Mouse (Mus musculus): ENCODE measurements around the gene Arsb. TPM values are rescaled to one million over a fixed set of nuclear protein-coding genes. Genes with fewer than 3 reads are reported as not detected.
"Not testable (repeated sequence)": the region's sequence is repeated elsewhere in the genome, so short reads cannot be mapped to it uniquely, and the experiment has no call there.

The Arsb gene
- polyA plus RNA-seq, 1 experiment: 86.9 TPM

DNA sequence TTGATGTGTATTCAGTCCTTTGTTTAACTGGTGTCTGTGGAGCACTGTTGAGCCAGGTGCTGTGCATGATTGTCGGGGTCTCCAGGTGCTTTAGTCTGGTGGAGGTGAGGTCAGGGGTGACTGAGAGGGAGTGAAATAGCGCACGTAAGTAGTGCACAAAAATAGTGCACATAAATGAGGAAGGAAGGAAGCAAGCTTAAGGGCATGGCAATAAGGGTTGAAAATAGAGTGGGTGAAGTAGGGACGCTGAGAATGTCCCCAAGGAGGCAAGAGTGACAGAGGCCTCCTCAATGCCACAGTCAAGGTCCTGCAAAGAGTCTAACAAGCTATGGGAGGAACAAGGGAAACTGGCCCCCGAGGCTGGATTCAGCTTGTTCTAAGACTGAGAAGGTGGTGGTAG lies 11.4 kb downstream of the Arsb start:
- no peak for TF ChIP-seq POLR2A (IDR thresholded peaks at IDR 0.05; ENCODE audit: extremely low read depth, insufficient read depth, low read length)
- TF ChIP-seq CTCF (IDR thresholded peaks at IDR 0.05; ENCODE audit: extremely low read depth, insufficient read depth, low read length): no peak
- no peak overlapping the region for H3K4me3 ChIP-seq (ENCODE audit: insufficient read depth, low read length)
- H3K27ac ChIP-seq (ENCODE audit: insufficient read depth, low read length): no peak overlapping the region
- peaks cover 2% of the 10 kb centered on the region; the same call in 1 of the 2 replicates for H3K4me1 ChIP-seq (ENCODE audit: control insufficient read depth, insufficient read depth, low read length)

DNA sequence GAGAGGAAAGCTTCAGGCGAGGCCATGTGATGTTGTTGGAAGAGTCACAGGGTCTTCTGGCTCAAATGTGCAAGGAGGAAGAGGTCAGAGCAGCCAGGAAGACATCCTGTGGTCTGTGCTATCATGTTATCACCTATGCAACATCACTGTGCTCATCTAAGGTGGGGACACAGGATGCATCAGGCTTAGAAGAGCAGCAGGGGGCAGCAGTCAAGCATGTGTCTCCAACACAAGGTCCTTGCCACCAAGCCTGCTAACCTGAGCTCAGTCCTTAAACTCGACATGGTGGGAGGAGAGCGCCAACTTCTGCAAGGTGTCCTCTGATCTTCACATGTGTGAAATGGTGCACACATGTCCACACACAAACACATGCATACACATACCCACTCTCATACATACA lies 13.9 kb downstream of the Arsb start:
- Histone ChIP-seq H3K4me1 (ENCODE audit: control insufficient read depth, insufficient read depth, low read length) (peaks cover 2% of the 10 kb centered on the region; the same call in 1 of the 2 replicates), H3K27ac (ENCODE audit: insufficient read depth, low read length) (no peak overlapping the region), H3K4me3 (ENCODE audit: insufficient read depth, low read length) (no peak overlapping the region)
- TF ChIP-seq POLR2A (IDR thresholded peaks at IDR 0.05; ENCODE audit: extremely low read depth, insufficient read depth, low read length) (no peak), CTCF (IDR thresholded peaks at IDR 0.05; ENCODE audit: extremely low read depth, insufficient read depth, low read length) (peak; percentile 61)

DNA sequence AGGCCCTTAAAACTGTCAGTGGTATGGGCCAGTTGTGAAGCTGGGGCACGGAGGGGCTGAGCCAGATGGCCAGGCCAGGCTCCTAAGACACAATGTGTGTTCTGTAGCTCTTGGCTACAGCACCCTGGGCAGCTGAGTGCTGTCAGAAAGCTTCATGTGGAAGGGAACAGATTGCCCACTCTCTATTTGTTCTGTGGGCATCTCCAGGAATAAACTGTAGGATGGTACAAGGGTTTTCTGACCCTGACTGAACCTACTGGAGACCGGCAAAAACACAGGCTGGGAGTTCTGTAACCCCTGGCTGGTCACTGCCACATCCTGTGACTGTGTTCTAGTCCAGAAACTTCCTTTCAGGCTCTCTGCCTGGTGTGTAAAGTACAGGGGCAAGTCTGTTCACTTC lies 14.6 kb downstream of the Arsb start:
- Histone ChIP-seq H3K4me3 (ENCODE audit: insufficient read depth, low read length) (no peak overlapping the region), H3K4me1 (ENCODE audit: control insufficient read depth, insufficient read depth, low read length) (peaks cover 2% of the 10 kb centered on the region; the same call in 1 of the 2 replicates), H3K27ac (ENCODE audit: insufficient read depth, low read length) (no peak overlapping the region; the same call in 1 of the 2 replicates)
- TF ChIP-seq CTCF (IDR thresholded peaks at IDR 0.05; ENCODE audit: extremely low read depth, insufficient read depth, low read length): no peak
- no peak for TF ChIP-seq POLR2A (IDR thresholded peaks at IDR 0.05; ENCODE audit: extremely low read depth, insufficient read depth, low read length)

DNA sequence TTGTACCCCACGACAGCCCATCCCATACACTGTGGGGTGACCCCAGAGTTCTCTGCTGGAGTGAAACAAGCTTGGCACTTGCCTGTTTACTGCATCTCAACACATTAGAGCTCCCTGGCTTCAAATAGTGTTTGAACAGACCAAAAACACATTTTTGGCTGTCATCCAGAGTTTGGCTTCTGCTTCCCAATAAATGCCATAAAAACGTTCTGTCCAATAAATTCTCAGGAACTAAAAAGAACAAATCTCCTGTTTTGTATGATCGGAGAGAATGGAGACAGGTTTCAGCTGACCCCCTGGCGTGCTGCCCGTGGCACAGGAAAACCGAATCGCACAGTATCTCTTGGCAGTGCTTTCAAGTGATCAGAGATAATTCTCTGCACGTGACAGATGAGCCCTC lies 16.2 kb downstream of the Arsb start:
- Histone ChIP-seq H3K4me1 (ENCODE audit: control insufficient read depth, insufficient read depth, low read length) (peaks cover 2% of the 10 kb centered on the region; the same call in 1 of the 2 replicates), H3K4me3 (ENCODE audit: insufficient read depth, low read length) (no peak overlapping the region), H3K27ac (ENCODE audit: insufficient read depth, low read length) (no peak overlapping the region)
- TF ChIP-seq CTCF (IDR thresholded peaks at IDR 0.05; ENCODE audit: extremely low read depth, insufficient read depth, low read length): no peak

DNA sequence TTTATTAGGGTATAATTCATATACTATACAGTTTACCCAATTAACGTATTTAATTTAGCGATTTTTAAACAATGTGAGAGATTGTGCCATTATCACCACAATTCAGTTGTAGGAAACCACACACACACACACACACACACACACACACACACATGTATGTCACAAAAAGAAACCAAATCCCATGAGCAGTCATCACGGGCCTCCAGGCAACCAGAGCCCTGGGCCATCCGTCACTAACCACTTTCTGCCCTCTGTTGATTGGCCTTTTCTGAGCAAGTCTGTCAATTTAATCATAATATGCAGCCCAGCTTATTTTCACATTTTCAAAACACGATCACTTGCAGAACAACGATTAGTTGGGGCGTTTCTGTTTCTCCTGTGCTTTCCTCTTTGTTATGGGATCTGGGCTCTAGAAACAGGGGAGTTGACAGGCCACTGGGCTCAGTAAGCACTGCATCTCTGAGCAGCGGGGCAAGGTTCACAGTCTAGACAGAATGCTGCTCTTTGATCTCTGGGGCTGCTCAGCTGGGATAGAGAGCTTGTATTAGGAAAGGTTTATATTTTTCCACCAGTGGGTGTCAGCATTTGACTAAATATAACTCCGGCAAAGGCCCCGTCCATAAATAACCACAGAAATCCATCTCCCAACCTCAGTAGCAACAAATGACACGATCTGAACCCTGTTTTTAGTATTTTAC lies 21.7 kb downstream of the Arsb start:
- H3K27ac ChIP-seq (ENCODE audit: insufficient read depth, low read length): no peak overlapping the region

DNA sequence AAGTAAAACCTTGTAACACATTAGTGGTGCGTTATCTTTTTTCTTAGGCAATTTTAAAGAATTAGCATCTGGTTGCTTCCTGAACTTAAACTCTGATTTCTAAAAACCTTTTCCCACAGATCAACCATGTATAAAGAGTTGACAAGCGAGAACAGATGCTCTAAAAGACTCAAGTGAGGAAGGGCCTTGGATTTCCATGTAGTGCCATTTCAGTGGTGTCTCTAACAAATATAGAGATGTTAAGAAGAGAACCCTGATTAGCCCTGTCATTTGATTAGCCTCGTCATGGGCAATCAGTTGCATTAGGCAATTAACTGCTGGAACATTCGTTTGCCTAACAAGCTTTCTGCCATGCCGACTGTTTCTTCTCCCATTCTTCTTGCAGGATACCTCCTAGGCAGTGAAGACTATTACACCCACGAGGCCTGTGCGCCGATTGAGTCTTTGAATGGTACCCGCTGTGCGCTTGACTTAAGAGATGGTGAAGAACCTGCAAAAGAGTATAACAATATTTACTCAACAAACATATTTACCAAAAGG lies 22.3 kb downstream of the Arsb start:
- TF ChIP-seq POLR2A (IDR thresholded peaks at IDR 0.05; ENCODE audit: extremely low read depth, insufficient read depth, low read length): no peak
- TF ChIP-seq CTCF (IDR thresholded peaks at IDR 0.05; ENCODE audit: extremely low read depth, insufficient read depth, low read length): no peak
- Histone ChIP-seq H3K4me3 (ENCODE audit: insufficient read depth, low read length) (no peak overlapping the region), H3K4me1 (ENCODE audit: control insufficient read depth, insufficient read depth, low read length) (peaks cover 1% of the 10 kb centered on the region; the same call in 1 of the 2 replicates), H3K27ac (ENCODE audit: insufficient read depth, low read length) (no peak overlapping the region)

More for the DNA sequence above, 21.7 kb downstream of the Arsb start:
- Histone ChIP-seq H3K4me3 (ENCODE audit: insufficient read depth, low read length) (no peak overlapping the region), H3K4me1 (ENCODE audit: control insufficient read depth, insufficient read depth, low read length) (peaks cover 1% of the 10 kb centered on the region; the same call in 1 of the 2 replicates)
- TF ChIP-seq POLR2A (IDR thresholded peaks at IDR 0.05; ENCODE audit: extremely low read depth, insufficient read depth, low read length) (no peak), CTCF (IDR thresholded peaks at IDR 0.05; ENCODE audit: extremely low read depth, insufficient read depth, low read length) (peak; percentile 15; the same call in 1 of the 2 replicates)

DNA sequence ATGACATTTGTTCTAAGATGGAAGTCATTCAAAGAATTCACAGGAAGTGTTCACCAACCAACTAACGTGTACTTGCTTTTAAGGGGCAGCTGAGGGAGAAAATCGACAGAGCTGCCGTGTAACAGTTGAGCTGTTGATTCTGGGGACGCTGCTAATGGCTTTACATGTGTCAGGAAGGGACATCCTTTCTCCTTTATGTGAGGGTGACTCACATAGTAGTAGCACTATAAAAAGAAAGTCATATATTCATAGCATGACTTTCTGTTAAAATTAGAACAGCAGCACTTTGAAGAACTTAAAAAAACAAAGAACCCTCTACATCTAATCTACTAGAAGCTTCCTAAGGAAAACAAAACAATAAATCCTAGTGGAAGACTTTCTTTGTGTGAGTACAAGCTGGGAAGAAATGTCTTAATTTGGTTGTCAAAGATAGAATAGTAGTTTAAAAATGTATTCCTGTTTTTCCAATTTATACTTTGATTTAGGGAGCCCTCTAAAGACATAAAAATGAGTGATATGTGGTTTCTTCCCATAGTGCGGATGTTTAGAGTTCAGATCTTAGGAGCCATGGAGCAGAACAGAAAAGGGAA lies 25.7 kb downstream of the Arsb start:
- TF ChIP-seq POLR2A (IDR thresholded peaks at IDR 0.05; ENCODE audit: extremely low read depth, insufficient read depth, low read length) (no peak), CTCF (IDR thresholded peaks at IDR 0.05; ENCODE audit: extremely low read depth, insufficient read depth, low read length) (no peak)
- no peak overlapping the region for H3K27ac ChIP-seq (ENCODE audit: insufficient read depth, low read length)
- H3K4me1 ChIP-seq (ENCODE audit: control insufficient read depth, insufficient read depth, low read length): peaks cover 1% of the 10 kb centered on the region; the same call in 1 of the 2 replicates
- H3K4me3 ChIP-seq (ENCODE audit: insufficient read depth, low read length): no peak overlapping the region

DNA sequence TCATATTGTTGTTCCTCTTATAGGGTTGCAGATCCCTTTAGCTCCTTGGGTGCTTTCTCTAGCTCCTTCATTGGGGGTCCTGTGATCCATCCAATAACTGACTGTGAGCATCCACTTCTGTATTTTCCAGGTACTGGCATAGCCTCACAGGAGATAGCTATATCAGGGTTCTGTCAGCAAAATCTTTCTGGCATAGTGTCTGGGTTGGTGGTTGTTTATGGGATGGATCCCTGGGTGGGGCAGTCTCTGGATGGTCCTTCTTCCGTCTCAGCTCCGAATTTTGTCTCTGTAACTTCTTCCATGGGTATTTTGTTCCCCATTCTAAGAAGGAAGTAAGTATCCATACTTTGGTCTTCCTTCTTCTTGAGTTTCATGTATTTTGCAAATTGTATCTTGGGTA lies 38.9 kb downstream of the Arsb start:
- not testable (repeated sequence) for H3K4me3 ChIP-seq (ENCODE audit: insufficient read depth, low read length); H3K4me1 ChIP-seq (ENCODE audit: control insufficient read depth, insufficient read depth, low read length); H3K27ac ChIP-seq (ENCODE audit: insufficient read depth, low read length)

DNA sequence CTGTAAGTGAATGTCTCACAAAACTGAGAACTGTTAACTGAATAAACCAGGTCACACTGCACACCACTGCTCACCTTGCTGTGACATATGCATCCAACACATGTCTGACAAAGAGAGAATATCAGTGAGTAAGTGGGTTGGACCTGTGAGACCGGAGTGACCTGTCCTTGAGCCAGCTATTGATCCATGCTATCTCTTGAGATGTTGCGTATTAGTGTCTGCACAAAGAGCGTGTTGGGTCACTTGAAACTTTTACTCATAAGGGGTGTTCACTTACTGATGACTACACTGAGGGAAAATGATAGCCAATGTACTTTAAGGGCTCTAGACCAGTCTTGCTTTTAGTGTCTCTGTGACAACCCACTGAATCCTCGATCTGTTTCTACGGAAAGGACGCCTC lies 42.7 kb downstream of the Arsb start:
- TF ChIP-seq CTCF (IDR thresholded peaks at IDR 0.05; ENCODE audit: extremely low read depth, insufficient read depth, low read length) (no peak), POLR2A (IDR thresholded peaks at IDR 0.05; ENCODE audit: extremely low read depth, insufficient read depth, low read length) (no peak)
- Histone ChIP-seq H3K4me3 (ENCODE audit: insufficient read depth, low read length) (no peak overlapping the region), H3K27ac (ENCODE audit: insufficient read depth, low read length) (no peak overlapping the region), H3K4me1 (ENCODE audit: control insufficient read depth, insufficient read depth, low read length) (no peaks in the 10 kb centered on the region)

DNA sequence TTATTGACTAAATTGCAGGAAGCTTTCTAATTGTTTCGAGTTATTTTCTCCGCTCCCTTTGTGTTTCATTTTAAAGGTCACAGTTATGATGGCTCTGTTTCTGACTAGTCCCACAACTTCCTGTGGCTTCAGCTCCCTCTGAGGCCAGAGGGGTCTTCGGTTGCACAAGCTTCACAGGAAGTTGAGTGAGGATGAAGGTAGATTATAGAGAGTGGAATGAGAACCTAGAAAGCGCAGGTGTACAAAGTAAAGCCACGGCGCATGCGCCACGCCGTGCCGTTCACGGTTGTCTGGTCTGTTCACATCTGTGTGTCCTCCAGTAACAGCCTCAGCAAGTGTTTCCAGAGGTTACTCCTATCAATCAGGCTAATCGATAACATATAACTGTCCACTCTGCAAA lies 43.2 kb downstream of the Arsb start:
- Histone ChIP-seq H3K4me1 (ENCODE audit: control insufficient read depth, insufficient read depth, low read length) (no peaks in the 10 kb centered on the region), H3K27ac (ENCODE audit: insufficient read depth, low read length) (no peak overlapping the region), H3K4me3 (ENCODE audit: insufficient read depth, low read length) (no peak overlapping the region)
- TF ChIP-seq CTCF (IDR thresholded peaks at IDR 0.05; ENCODE audit: extremely low read depth, insufficient read depth, low read length) (no peak), POLR2A (IDR thresholded peaks at IDR 0.05; ENCODE audit: extremely low read depth, insufficient read depth, low read length) (no peak)
